Mouse (Mus musculus) natural killer cell, adult 2 months (primary cell): ENCODE measurements around the gene Fam228b.
"Not testable (repeated sequence)": the region's sequence is repeated elsewhere in the genome, so short reads cannot be mapped to it uniquely, and the experiment has no call there.

ENCODE experiments used
- DNase-seq, 2 experiments: peaks; one replicate each; pipeline ENCODE4 v3.0.0; 2022; ENCODE audit warnings: low spot score in 2 of 2

Fam228b gene

GRCm38 (mm10) chr12:4768492-4769332 lies at the start of gene Fam228b, which contains the start of gene Pfn4:
Gene Fam228b (minus strand): TSS chr12:4769267.
Gene Pfn4 (plus strand): TSS chr12:4769022.
- peak; percentile 90 to 92 for DNase-seq

GRCm38 (mm10) chr12:4817361-4818101 lies 48.5 kb upstream of the Fam228b start, which contains the start of gene Sf3b6:
Gene Sf3b6 (plus strand): TSS chr12:4817544.
- DNase-seq = peak; percentile 99

GRCm38 (mm10) chr12:4816680-4817360 lies 47.8 kb upstream of the Fam228b start:
- DNase-seq = no peak

- no peak for DNase-seq
Measured at GRCm38 (mm10) chr12:4813636-4814035, 44.6 kb upstream of the Fam228b start.

GRCm38 (mm10) chr12:4811705-4812104 lies 42.6 kb upstream of the Fam228b start:
- no peak for DNase-seq

- DNase-seq = no peak
Measured at GRCm38 (mm10) chr12:4811036-4811435, 42.0 kb upstream of the Fam228b start.

- DNase-seq = not testable (repeated sequence)
Measured at GRCm38 (mm10) chr12:4797471-4797870, 28.4 kb upstream of the Fam228b start.

- DNase-seq = no peak
Measured at GRCm38 (mm10) chr12:4793718-4794117, 24.7 kb upstream of the Fam228b start.

- DNase-seq = not testable (repeated sequence)
Measured at GRCm38 (mm10) chr12:4788128-4788527, 19.1 kb upstream of the Fam228b start.

- no peak for DNase-seq
Measured at GRCm38 (mm10) chr12:4784466-4784865, 15.4 kb upstream of the Fam228b start.

- DNase-seq = no peak
Measured at GRCm38 (mm10) chr12:4783598-4783997, 14.5 kb upstream of the Fam228b start.

- DNase-seq = not testable (repeated sequence)
Measured at GRCm38 (mm10) chr12:4781725-4782404, 12.8 kb upstream of the Fam228b start.

GRCm38 (mm10) chr12:4781270-4781669 lies 12.2 kb upstream of the Fam228b start:
- no peak for DNase-seq

- no peak for DNase-seq
Measured at GRCm38 (mm10) chr12:4780245-4780644, 11.2 kb upstream of the Fam228b start.

- DNase-seq = no peak
Measured at GRCm38 (mm10) chr12:4777734-4778133, 8.7 kb upstream of the Fam228b start.

- DNase-seq = no peak
Measured at GRCm38 (mm10) chr12:4775588-4775949, 6.5 kb upstream of the Fam228b start.

GRCm38 (mm10) chr12:4774895-4775587 lies 6.0 kb upstream of the Fam228b start:
- no peak for DNase-seq

- DNase-seq = no peak
Measured at GRCm38 (mm10) chr12:4769333-4769723, 261 bp upstream of the Fam228b start.

- no peak for DNase-seq
Measured at GRCm38 (mm10) chr12:4757060-4757459, 12.0 kb downstream of the Fam228b start.

GRCm38 (mm10) chr12:4754451-4754850 lies 14.6 kb downstream of the Fam228b start:
- DNase-seq = not testable (repeated sequence)

GRCm38 (mm10) chr12:4744486-4744885 lies 24.6 kb downstream of the Fam228b start:
- DNase-seq = no peak
